Mouse (Mus musculus) CD4-positive, CD25-positive, alpha-beta regulatory T cell, adult 4 months (primary cell): ENCODE data around the gene Dusp27. TPM values are rescaled to one million over a fixed set of nuclear protein-coding genes. Genes with fewer than 3 reads are reported as not detected.

Source experiments
- ATAC-seq: one replicate; pipeline ENCODE4 v1.8.0; 2017
- polyA plus RNA-seq, 2 experiments: library from polyadenylated mRNA; unstranded; fragments of 100-300 nt; shearing (Covaris generic); gene quantifications; one replicate each; pipeline ENCODE4 v1.2.1; 2017

Dusp27 gene
- polyA plus RNA-seq, result not detected

GRCm38 (mm10) chr1:166127719-166128118, at the start of gene Dusp27:
Gene Dusp27 (minus strand): TSS chr1:166127922.
- ATAC-seq, result no peak

- no peak for ATAC-seq
Measured at GRCm38 (mm10) chr1:166173621-166174020, 45.9 kb upstream of the Dusp27 start.

DNA sequence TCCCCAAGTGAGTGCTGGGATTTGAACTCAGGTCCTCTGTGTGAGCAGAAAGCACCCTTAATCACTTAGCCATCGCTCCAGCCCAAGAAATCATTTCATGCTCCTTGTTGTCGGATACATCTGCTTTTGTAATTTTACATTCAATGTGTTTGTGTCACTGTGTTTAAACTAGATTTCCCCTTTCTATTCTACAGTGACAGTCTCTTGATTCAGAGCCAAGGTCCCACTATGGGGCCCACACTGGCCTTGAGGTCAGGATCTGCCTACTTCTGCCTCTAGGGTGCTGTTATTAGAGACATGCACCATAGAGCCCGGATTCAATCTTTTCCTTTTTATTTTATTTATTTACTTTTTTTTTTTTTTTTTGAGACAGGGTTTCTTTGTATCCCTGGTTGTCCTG, 45.3 kb upstream of the Dusp27 start:
- ATAC-seq, result no peak

- ATAC-seq, result no peak
Measured at GRCm38 (mm10) chr1:166170852-166171251, 43.1 kb upstream of the Dusp27 start.

DNA sequence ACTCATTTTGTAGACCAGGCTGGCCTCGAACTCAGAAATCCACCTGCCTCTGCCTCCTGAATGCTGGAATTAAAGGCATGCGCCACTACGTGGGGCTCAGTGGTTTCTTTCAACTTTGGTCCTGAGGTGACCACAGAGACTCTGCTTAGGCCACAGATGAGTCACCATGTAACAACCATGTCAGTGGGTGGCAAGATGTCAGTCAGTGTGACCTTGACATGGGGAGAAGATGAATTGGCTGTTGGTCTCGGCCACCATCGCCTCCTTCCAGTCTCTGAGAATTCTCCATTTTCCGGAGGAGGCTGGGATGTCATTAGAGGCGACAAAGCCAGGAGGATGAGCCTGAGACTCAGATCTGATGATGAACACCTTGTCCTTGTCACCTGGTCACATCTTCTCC, 42.0 kb upstream of the Dusp27 start:
- ATAC-seq, result no peak

DNA sequence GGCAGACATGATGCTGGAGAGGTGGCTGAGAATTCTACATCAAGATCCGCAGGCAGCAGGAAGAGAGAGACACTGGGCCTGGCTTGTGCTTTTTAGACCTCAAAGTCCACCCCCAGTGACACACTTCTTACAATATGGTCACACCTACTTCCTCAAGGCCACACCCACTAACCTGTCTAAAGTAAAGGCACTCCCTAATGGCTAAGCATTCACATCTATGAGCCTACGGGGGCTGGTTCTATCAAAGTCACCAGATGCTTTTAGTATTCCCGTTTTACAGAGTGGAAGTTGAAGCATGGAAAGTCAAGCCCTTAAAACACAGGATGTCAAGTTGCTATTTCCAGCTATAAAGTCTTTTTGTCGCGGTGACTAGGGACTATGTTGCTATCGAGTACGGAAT, 40.3 kb upstream of the Dusp27 start:
- no peak for ATAC-seq

DNA sequence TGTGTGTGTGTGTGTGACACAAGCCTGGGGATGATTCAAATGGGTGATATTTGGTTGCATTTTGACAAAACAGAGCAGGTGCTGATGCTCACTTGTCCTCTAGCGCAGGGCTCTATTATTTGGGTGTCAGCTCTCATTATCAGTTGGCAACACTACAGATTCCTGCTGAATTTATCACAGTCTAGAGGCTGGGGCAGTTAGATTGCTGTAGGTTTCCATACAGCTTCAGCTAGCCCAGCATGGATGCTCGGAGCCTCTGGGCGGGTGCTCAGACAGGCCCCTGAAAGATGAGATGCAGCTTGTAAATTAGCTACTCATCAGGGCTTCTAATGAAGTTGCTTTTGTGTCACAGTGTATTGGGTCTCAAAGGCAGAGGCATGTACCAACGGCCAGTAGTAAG, 39.7 kb upstream of the Dusp27 start:
- no peak for ATAC-seq

DNA sequence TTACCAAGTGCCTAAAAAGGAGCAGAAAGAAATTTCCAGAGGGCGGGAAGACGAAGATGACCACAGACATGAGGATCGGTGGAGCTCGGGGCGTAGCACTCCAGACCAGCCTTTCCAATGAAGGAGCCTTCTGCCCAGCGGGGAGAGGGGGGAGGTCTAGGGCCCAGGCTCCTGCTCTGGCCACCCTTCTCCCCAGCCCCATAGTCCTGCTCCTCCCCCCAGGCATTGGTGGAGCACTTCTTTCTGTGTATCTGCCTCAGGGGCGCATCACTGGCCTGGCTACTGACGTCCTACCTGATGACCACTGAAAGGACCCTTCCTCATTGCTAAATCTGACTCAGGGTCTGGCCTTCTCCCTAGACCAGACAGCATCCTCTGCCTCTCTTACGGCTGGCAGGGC, 37.4 kb upstream of the Dusp27 start:
- ATAC-seq, result no peak

- no peak for ATAC-seq
Measured at GRCm38 (mm10) chr1:166164580-166164979, 36.9 kb upstream of the Dusp27 start.

GRCm38 (mm10) chr1:166160569-166161445, 33.1 kb upstream of the Dusp27 start:
- peak; percentile 78 for ATAC-seq

DNA sequence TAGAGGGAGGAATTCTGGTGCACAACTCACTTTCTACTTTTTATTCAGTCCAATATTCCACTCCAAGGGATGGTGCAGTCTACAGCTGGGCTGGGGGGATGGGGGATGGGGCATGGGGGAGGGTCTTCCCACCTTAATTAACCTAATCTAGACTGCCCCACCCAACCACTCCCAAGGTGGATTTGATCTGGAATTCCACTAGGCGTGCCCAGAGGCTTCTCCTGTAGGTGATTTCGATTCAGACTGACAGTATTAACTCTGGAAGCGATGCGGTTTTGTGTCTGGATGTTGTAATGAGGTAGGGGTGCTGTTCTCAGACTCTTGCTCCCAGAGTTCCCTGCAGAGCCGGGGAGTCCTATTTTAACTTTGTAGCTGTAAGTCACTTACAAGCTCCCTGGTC, 32.4 kb upstream of the Dusp27 start:
- ATAC-seq, result no peak

- no peak for ATAC-seq
Measured at GRCm38 (mm10) chr1:166158664-166159063, 30.9 kb upstream of the Dusp27 start.

DNA sequence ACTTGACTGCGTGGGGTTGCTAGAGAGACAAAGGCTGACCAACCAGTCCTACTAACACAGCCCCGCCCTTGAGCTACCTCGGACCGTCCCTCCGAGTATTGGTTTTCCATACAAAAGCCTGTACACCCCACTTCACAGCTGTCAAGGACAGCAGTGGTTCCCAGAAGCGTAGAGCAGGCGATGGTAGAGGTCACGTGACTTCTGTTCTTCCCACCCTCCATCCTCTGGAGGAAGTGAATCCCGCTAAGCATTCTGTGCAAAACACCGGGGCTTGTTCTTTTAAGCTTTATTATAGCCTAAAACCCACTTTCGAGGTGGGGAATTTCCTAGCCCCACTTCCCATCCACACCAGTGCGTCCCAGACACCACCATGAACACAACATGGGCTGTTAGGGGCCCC, 30.0 kb upstream of the Dusp27 start:
- no peak for ATAC-seq

DNA sequence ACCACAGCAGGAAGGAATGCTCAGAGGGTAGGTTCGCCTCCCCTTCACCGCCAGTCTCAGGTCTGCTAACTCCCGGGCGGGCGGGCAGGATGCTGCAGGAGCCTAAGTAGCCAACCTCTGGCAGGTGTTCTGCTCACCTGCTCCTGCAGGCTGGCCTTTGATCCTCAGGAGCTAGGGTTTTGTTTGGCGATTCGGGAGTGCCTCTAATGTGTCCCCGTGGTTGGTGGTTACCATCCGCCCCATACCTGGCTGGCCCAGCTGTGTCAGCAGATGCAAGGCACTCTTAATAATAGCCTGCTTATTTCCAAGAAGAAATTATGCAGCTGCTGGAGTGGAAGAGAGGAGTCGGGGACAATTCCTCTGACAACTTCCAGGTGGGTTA, 27.4 kb upstream of the Dusp27 start:
- ATAC-seq, result no peak

DNA sequence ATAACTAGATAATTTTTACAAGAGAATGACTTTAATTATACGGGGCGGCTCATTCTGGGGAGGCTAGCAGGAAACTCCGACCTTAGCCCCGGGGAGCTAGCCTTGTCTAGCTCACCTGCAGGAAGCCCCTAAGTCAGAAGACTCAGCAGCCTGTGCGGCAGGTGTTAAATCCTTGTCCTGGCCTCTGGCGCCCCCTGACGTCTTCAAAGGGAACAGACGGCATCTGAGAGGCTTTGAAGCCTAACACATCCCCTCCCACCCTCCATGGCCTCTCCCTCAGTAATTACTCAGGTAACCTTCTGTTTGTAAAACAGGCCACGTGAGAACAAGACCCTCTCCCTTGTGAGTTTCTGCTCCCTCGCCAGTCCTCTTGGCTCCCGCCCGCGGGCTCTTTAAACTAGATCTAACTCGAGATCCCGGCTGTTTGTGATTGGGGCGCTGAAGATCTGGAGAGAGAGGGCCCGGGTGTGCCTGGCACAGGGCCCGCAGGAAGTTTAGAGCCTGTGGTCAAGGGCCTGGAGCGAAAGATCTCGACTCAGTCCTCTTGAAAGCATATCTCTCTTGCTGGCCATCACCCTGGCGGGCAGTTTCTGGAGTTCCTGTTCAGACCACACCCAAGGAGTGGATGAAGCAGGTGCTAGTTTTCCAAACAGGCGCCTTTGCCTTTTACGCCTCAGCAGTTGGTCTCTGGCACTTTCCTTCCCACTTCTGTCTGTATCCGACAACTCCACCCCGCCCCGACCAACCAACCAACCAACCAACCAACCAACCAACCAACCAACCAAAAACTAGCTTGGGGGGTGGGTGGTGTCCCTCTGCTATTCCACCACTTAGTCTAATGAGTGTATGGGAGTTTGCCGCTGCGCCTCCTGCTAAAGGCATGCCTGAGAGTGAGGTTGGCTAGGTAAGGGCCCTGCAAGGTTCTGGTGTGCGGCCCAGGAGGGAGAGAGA, 26.7 kb upstream of the Dusp27 start:
- peak; percentile 92 for ATAC-seq

- peak; percentile 80 for ATAC-seq
Measured at GRCm38 (mm10) chr1:166153351-166154120, 25.8 kb upstream of the Dusp27 start.

DNA sequence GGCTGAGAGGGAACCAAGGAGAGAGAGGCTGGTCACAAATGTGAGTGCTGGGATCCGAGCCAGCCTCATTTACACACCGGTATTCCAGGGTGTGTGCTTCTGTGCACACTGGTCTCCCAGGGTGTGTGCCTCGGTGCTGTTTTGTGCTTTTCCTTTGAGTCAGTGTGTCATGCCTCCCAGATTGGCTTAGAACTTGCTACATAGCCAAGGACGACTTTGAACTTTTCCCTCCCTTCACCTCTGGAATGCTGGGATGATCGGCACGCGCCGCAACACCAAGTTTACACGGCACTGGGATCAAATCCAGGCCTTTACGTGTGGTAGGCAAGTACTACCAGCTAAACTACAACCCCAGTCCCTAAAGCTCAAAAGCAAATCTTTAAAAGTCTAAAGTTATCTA, 24.3 kb upstream of the Dusp27 start:
- ATAC-seq, result no peak

DNA sequence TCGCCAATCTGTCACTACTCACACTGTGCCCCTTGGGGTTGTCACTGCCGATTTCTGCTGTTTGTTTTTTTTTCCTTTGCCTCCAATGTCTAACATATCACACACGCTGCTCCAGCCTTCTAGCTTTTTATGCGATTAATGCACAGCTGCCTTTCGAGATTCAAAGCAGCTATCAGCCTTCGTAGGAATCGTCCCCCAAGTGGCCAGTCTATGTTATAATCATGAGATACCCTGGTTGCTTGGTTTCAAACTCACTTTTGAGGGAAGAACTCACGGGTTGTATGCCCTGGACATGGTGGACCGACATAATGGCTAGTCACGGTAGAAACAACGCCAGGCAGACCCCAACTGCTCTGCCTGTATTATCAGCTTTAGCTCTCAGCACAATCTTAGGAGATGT, 23.6 kb upstream of the Dusp27 start:
- no peak for ATAC-seq

GRCm38 (mm10) chr1:166150035-166150434, 22.3 kb upstream of the Dusp27 start:
- ATAC-seq, result no peak

DNA sequence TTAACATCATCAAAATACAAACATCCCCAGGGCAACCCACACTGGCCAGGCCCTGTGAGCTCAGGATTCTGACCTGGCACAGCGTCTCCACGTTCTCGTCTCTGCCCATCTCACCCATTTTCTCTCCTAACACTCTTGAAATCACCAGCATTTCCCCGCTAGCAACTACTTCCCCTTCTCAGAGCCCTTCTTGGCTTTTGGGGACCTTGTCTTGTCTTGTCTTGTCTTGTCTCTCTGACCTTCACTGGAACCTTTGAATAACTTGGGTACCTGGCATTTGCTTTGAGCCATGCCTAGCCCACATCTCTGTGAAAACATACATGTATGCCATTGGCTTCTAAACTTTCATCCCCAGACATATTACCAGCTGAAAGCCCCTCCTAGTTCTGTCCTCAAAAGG, 21.7 kb upstream of the Dusp27 start:
- no peak for ATAC-seq

GRCm38 (mm10) chr1:166147657-166148056, 19.9 kb upstream of the Dusp27 start:
- ATAC-seq, result no peak

DNA sequence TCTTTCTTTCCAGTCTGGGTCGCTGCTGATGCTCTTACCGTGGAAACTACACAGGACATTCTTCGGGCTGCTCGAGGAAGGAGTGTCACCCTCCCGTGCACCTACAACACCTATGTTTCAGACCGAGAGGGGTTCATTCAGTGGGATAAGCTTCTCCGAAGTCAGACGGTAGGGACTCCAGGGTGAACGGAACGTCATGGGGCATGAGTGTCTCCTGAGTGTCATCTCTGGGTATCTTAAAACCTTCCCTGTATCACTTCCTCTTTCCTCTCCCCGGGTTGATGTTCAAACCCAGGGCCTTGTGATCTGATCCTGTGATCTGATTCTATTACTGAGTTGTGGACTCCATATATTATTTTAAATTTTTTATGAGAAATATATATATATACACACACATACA, 18.9 kb upstream of the Dusp27 start:
- ATAC-seq, result no peak

- ATAC-seq, result no peak
Measured at GRCm38 (mm10) chr1:166142369-166142768, 14.6 kb upstream of the Dusp27 start.
